ENCODE assay signal across 8 mouse cellular contexts in genomic region chr4:124802309-124803260, GRCm38 (mm10). TPM values are rescaled to one million over a fixed set of nuclear protein-coding genes. Genes with fewer than 3 reads are reported as not detected.
A peak's percentile ranks its signal among the peaks of the same experiment; 100 is the strongest.
DNase-seq lines count a peak whose midpoint lies in the region; ATAC-seq and TF ChIP-seq lines count a peak whose summit lies in the region.

No protein-coding gene starts in this region.

- H3K4me3 ChIP-seq in heart, embryonic 12.5 days = peak overlapping the region; percentile 83
- peak overlapping the region; percentile 75 for H3K4me3 ChIP-seq in kidney, postnatal 0 days (replicated peaks; ENCODE audit: low read depth, low read length)
- peak overlapping the region; percentile 92 for H3K4me3 ChIP-seq in liver, embryonic 11.5 days (ENCODE audit: low read depth, low read length)
- H3K4me3 ChIP-seq in stomach, embryonic 14.5 days (ENCODE audit: low read depth, low read length) = peak overlapping the region; percentile 56

- peak overlapping the region; percentile 95 for H3K27ac ChIP-seq in heart, embryonic 12.5 days (ENCODE audit: poor library complexity, severe bottlenecking)
- peak overlapping the region; percentile 95 for H3K27ac ChIP-seq in kidney, postnatal 0 days
- peak overlapping the region; percentile 99 for H3K27ac ChIP-seq in liver, embryonic 11.5 days (ENCODE audit: low read depth, low read length)
- peak overlapping the region; percentile 97 for H3K27ac ChIP-seq in stomach, embryonic 14.5 days (ENCODE audit: low read length)

- WGBS in heart, embryonic 12.5 days = under 1% methylated on average over 52 of the region's 53 CpGs
- WGBS in kidney, postnatal 0 days = 1% methylated on average over 53 of the region's 53 CpGs
- under 1% methylated on average over 53 of the region's 53 CpGs for WGBS in liver, embryonic 11.5 days
- whole genome bisulfite sequencing in stomach, embryonic 14.5 days = 1% methylated on average over 53 of the region's 53 CpGs

- H3K4me1 ChIP-seq in heart, embryonic 12.5 days (replicated peaks) = peaks cover 11% of the 10 kb centered on the region
- peaks cover 6% of the 10 kb centered on the region; the same call in 1 of the 2 replicates for H3K4me1 ChIP-seq in kidney, postnatal 0 days (replicated peaks; ENCODE audit: insufficient read depth, low read length)
- H3K4me1 ChIP-seq in liver, embryonic 11.5 days (replicated peaks; ENCODE audit: control insufficient read depth, insufficient read depth, low read length) = peaks cover 20% of the 10 kb centered on the region
- H3K4me1 ChIP-seq in stomach, embryonic 14.5 days (ENCODE audit: control insufficient read depth, insufficient read depth, low read length) = peaks cover 11% of the 10 kb centered on the region

- ATAC-seq in erythroblast, adult 5-6 weeks (replicated peaks; ENCODE audit: low FRiP score, poor library complexity, severe bottlenecking) = peak; percentile 95
- peak; percentile 99 for ATAC-seq in heart, embryonic 12.5 days (ENCODE audit: insufficient number of reproducible peaks, low FRiP score)
- ATAC-seq in kidney, postnatal 0 days (replicated peaks; ENCODE audit: low FRiP score, low read depth) = peak; percentile 99
- peak; percentile 98 for ATAC-seq in liver, embryonic 11.5 days (replicated peaks; ENCODE audit: low FRiP score)
- ATAC-seq in stomach, embryonic 14.5 days (ENCODE audit: insufficient number of reproducible peaks, insufficient read depth, low FRiP score, low read depth) = peak; percentile 99

- peak overlapping the region; percentile 87 for H3K9ac ChIP-seq in heart, embryonic 12.5 days
- H3K9ac ChIP-seq in kidney, postnatal 0 days (ENCODE audit: low read depth, low read length) = peak overlapping the region; percentile 81
- H3K9ac ChIP-seq in liver, embryonic 11.5 days (ENCODE audit: low read depth, low read length) = peak overlapping the region; percentile 99
- H3K9ac ChIP-seq in stomach, embryonic 14.5 days (replicated peaks; ENCODE audit: low read depth, low read length) = peak overlapping the region; percentile 87

- TF ChIP-seq CTCF in kidney, postnatal 0 days (IDR thresholded peaks at IDR 0.05; ENCODE audit: low read depth) = no peak

- peak; percentile 97 to 98 for DNase-seq in B cell, adult 2 months
- peak; percentile 99 for DNase-seq in brain, adult 2 months (ENCODE audit: low read depth, low spot score)
- peak; percentile 98 for DNase-seq in kidney, postnatal 0 days (ENCODE audit: low spot score)
- DNase-seq in liver, embryonic 11.5 days (ENCODE audit: low spot score) = peak; percentile 98
- peak; percentile 98 for DNase-seq in naive thymus-derived CD4-positive, alpha-beta T cell, adult 2 months (ENCODE audit: low read depth)

- H3K36me3 ChIP-seq in heart, embryonic 12.5 days = peaks cover 60% of the 10 kb centered on the region
- peaks cover 23% of the 10 kb centered on the region for H3K36me3 ChIP-seq in kidney, postnatal 0 days (ENCODE audit: insufficient read depth, low read length)
- H3K36me3 ChIP-seq in liver, embryonic 11.5 days (ENCODE audit: control insufficient read depth, insufficient read depth, low read length) = peaks cover 20% of the 10 kb centered on the region
- peaks cover 18% of the 10 kb centered on the region for H3K36me3 ChIP-seq in stomach, embryonic 14.5 days (ENCODE audit: control insufficient read depth, insufficient read depth, low read length)

- H3K27me3 ChIP-seq in heart, embryonic 12.5 days (replicated peaks) = no peaks in the 10 kb centered on the region
- no peaks in the 10 kb centered on the region for H3K27me3 ChIP-seq in kidney, postnatal 0 days (ENCODE audit: insufficient read depth, low read length)
- H3K27me3 ChIP-seq in liver, embryonic 11.5 days (replicated peaks; ENCODE audit: control insufficient read depth, insufficient read depth, low read length) = no peaks in the 10 kb centered on the region
- H3K27me3 ChIP-seq in stomach, embryonic 14.5 days (ENCODE audit: control insufficient read depth, insufficient read depth, low read length) = no peaks in the 10 kb centered on the region

- H3K9me3 ChIP-seq in heart, embryonic 12.5 days (replicated peaks) = no peaks in the 10 kb centered on the region
- no peaks in the 10 kb centered on the region for H3K9me3 ChIP-seq in kidney, postnatal 0 days (replicated peaks; ENCODE audit: low read length)
- H3K9me3 ChIP-seq in liver, embryonic 11.5 days (ENCODE audit: control insufficient read depth, low read length) = no peaks in the 10 kb centered on the region
- no peaks in the 10 kb centered on the region for H3K9me3 ChIP-seq in stomach, embryonic 14.5 days (ENCODE audit: control insufficient read depth, low read depth, low read length)

- H3K4me2 ChIP-seq in heart, embryonic 12.5 days = peak overlapping the region; percentile 81
- H3K4me2 ChIP-seq in kidney, postnatal 0 days (ENCODE audit: low read length) = peak overlapping the region; percentile 75
- peak overlapping the region; percentile 91 for H3K4me2 ChIP-seq in liver, embryonic 11.5 days
- peak overlapping the region; percentile 68 for H3K4me2 ChIP-seq in stomach, embryonic 14.5 days (replicated peaks; ENCODE audit: low read depth, low read length)

RNA-seq across cellular contexts. Expression of gene Mtf1, which starts 0.7 kb away (rescaled TPM):
- total RNA-seq in erythroblast, adult 5-6 weeks (2015; ENCODE audit: low replicate concordance) = 5.2 and 5.4 TPM in 2 replicates
- total RNA-seq in erythroblast, adult 5-6 weeks (2017; ENCODE audit: low replicate concordance) = 8.6 and 17.4 TPM in 2 replicates
- polyA plus RNA-seq in heart, embryonic 12.5 days (2016; fragmentation: Nextera tagmentation; extraction: Ambion mirVana) = 9.8 and 11.6 TPM in 2 replicates
- polyA plus RNA-seq in kidney, postnatal 0 days (2015; fragmentation: Nextera tagmentation; extraction: Ambion mirVana) = 11.3 and 14.8 TPM in 2 replicates
- 21.2 and 24.2 TPM in 2 replicates for polyA plus RNA-seq in liver, embryonic 11.5 days (2014; fragmentation: Nextera tagmentation; extraction: Ambion mirVana)
- 12.9 and 14.1 TPM in 2 replicates for polyA plus RNA-seq in stomach, embryonic 14.5 days (2014; fragmentation: Nextera tagmentation; extraction: Ambion mirVana)

RNA-seq across cellular contexts. Expression of gene Yrdc, which starts 47.9 kb away (rescaled TPM):
- 8.2 and 14.0 TPM in 2 replicates for total RNA-seq in erythroblast, adult 5-6 weeks (2015; ENCODE audit: low replicate concordance)
- total RNA-seq in erythroblast, adult 5-6 weeks (2017; ENCODE audit: low replicate concordance) = 1.2 and 1.5 TPM in 2 replicates
- polyA plus RNA-seq in heart, embryonic 12.5 days (2016; fragmentation: Nextera tagmentation; extraction: Ambion mirVana) = 24.4 and 26.0 TPM in 2 replicates
- polyA plus RNA-seq in kidney, postnatal 0 days (2015; fragmentation: Nextera tagmentation; extraction: Ambion mirVana) = 35.1 and 39.2 TPM in 2 replicates
- 43.5 and 49.2 TPM in 2 replicates for polyA plus RNA-seq in liver, embryonic 11.5 days (2014; fragmentation: Nextera tagmentation; extraction: Ambion mirVana)
- 31.6 and 39.6 TPM in 2 replicates for polyA plus RNA-seq in stomach, embryonic 14.5 days (2014; fragmentation: Nextera tagmentation; extraction: Ambion mirVana)

RNA-seq across cellular contexts. Expression of gene 1110065P20Rik, which starts 48.4 kb away (rescaled TPM):
- 5.8 TPM in 1 of 2 replicates, not detected in the other for total RNA-seq in erythroblast, adult 5-6 weeks (2015; ENCODE audit: low replicate concordance)
- 0.70 and 3.3 TPM in 2 replicates for total RNA-seq in erythroblast, adult 5-6 weeks (2017; ENCODE audit: low replicate concordance)
- 51.6 and 54.2 TPM in 2 replicates for polyA plus RNA-seq in heart, embryonic 12.5 days (2016; fragmentation: Nextera tagmentation; extraction: Ambion mirVana)
- polyA plus RNA-seq in kidney, postnatal 0 days (2015; fragmentation: Nextera tagmentation; extraction: Ambion mirVana) = 65.1 and 80.9 TPM in 2 replicates
- 25.5 and 26.2 TPM in 2 replicates for polyA plus RNA-seq in liver, embryonic 11.5 days (2014; fragmentation: Nextera tagmentation; extraction: Ambion mirVana)
- 60.1 and 69.1 TPM in 2 replicates for polyA plus RNA-seq in stomach, embryonic 14.5 days (2014; fragmentation: Nextera tagmentation; extraction: Ambion mirVana)

RNA-seq across cellular contexts. Expression of gene Maneal, which starts 59.4 kb away (rescaled TPM):
- not detected in 2 replicates for total RNA-seq in erythroblast, adult 5-6 weeks (2015; ENCODE audit: low replicate concordance)
- total RNA-seq in erythroblast, adult 5-6 weeks (2017; ENCODE audit: low replicate concordance) = not detected in 2 replicates
- polyA plus RNA-seq in heart, embryonic 12.5 days (2016; fragmentation: Nextera tagmentation; extraction: Ambion mirVana) = 0.06 and 0.14 TPM in 2 replicates
- 0.34 and 0.36 TPM in 2 replicates for polyA plus RNA-seq in kidney, postnatal 0 days (2015; fragmentation: Nextera tagmentation; extraction: Ambion mirVana)
- 0.18 and 0.23 TPM in 2 replicates for polyA plus RNA-seq in liver, embryonic 11.5 days (2014; fragmentation: Nextera tagmentation; extraction: Ambion mirVana)
- 1.6 and 1.7 TPM in 2 replicates for polyA plus RNA-seq in stomach, embryonic 14.5 days (2014; fragmentation: Nextera tagmentation; extraction: Ambion mirVana)

Comparison
In these comparisons a context has a peak if more than half of its experiments do, and no peak if none do; other contexts are left out.
1. Peak in every context shown above with its lines: DNase-seq, ATAC-seq, H3K4me3 ChIP-seq and H3K27ac ChIP-seq.